Mouse (Mus musculus) myocyte (in vitro differentiated cells): ENCODE measurements around the gene AL607142.1.

Experiments
- CEBPB ChIP-seq: IDR thresholded peaks from 2 replicates; pipeline ENCODE4 v1.6.1; 2011; ENCODE audit warnings: mild to moderate bottlenecking, moderate library complexity; ENCODE audit not compliant: poor library complexity, insufficient read depth, severe bottlenecking
- E2F4 ChIP-seq: IDR thresholded peaks from one replicate; pipeline ENCODE4 v1.6.1; 2011; ENCODE audit warnings: mild to moderate bottlenecking, control low read depth, moderate library complexity; ENCODE audit not compliant: insufficient read depth
- MAX ChIP-seq: IDR thresholded peaks from one replicate; pipeline ENCODE4 v1.6.1; 2011; ENCODE audit warnings: low read depth, mild to moderate bottlenecking, control low read depth
- MYOD1 ChIP-seq, 3 experiments: IDR thresholded peaks; one replicate each; pipeline ENCODE4 v1.6.1; 2011; ENCODE audit warnings: control low read depth in 2 of 3, low read depth in 2 of 3, mild to moderate bottlenecking in 2 of 3, moderate library complexity in 1 of 3; ENCODE audit not compliant: insufficient read length in 2 of 3, control insufficient read depth in 1 of 3
- MYOG ChIP-seq, 3 experiments: IDR thresholded peaks; one replicate each; pipeline ENCODE4 v1.6.1; 2011; ENCODE audit warnings: control low read depth in 2 of 3, low read depth in 2 of 3, mild to moderate bottlenecking in 2 of 3; ENCODE audit not compliant: insufficient read length in 2 of 3, control insufficient read depth in 1 of 3, insufficient read depth in 1 of 3
- POLR2A ChIP-seq: IDR thresholded peaks from one replicate; pipeline ENCODE4 v1.6.1; 2011; ENCODE audit warnings: low read depth, mild to moderate bottlenecking, control low read depth, moderate library complexity; ENCODE audit not compliant: insufficient read length
- POLR2AphosphoS2 ChIP-seq: IDR thresholded peaks from one replicate; pipeline ENCODE4 v1.6.1; 2011; ENCODE audit warnings: low read depth, control low read depth; ENCODE audit not compliant: insufficient read length
- REST ChIP-seq: IDR thresholded peaks from one replicate; pipeline ENCODE4 v1.6.1; 2011; ENCODE audit warnings: mild to moderate bottlenecking, control low read depth, moderate library complexity; ENCODE audit not compliant: insufficient read depth, insufficient read length
- SRF ChIP-seq: IDR thresholded peaks from one replicate; pipeline ENCODE4 v1.6.1; 2011; ENCODE audit warnings: low read depth; ENCODE audit not compliant: control insufficient read depth, insufficient read length
- TCF12 ChIP-seq: IDR thresholded peaks from one replicate; pipeline ENCODE4 v1.6.1; 2011; ENCODE audit warnings: mild to moderate bottlenecking, control low read depth; ENCODE audit not compliant: poor library complexity, insufficient read depth, severe bottlenecking
- TCF3 ChIP-seq: IDR thresholded peaks from one replicate; pipeline ENCODE4 v1.6.1; 2011; ENCODE audit warnings: low read depth, control low read depth; ENCODE audit not compliant: insufficient read length
- USF1 ChIP-seq: IDR thresholded peaks from one replicate; pipeline ENCODE4 v1.6.1; 2011; ENCODE audit warnings: low read depth, mild to moderate bottlenecking, control low read depth, moderate library complexity

- no peak for TF ChIP-seq CEBPB
- no peak for TF ChIP-seq POLR2A
- no peak for TF ChIP-seq REST
- no peak for TF ChIP-seq USF1
- TF ChIP-seq POLR2AphosphoS2, result no peak
- TF ChIP-seq TCF12, result no peak
- TF ChIP-seq E2F4, result no peak
- no peak for TF ChIP-seq MYOD1 (IDR thresholded peaks at IDR 0.05; ENCODE audit: control insufficient read depth in 1 of 3, insufficient read length in 2 of 3, low read depth in 2 of 3)
- TF ChIP-seq MYOG (IDR thresholded peaks at IDR 0.05; ENCODE audit: control insufficient read depth in 1 of 3, insufficient read depth in 1 of 3, insufficient read length in 2 of 3, low read depth in 2 of 3), result no peak
- TF ChIP-seq SRF, result no peak
- no peak for TF ChIP-seq TCF3
- TF ChIP-seq MAX, result no peak
These were observed 6.6 kb upstream of the AL607142.1 start for GRCm38 (mm10) chr4:120058157-120058556.
